Mouse (Mus musculus) urinary bladder, adult 2 months (tissue): ENCODE results near the gene Klri2. TPM values are rescaled to one million over a fixed set of nuclear protein-coding genes. Genes with fewer than 3 reads are reported as not detected.
"Not testable (repeated sequence)": the region's sequence is repeated elsewhere in the genome, so short reads cannot be mapped to it uniquely, and the experiment has no call there.

ENCODE experiments used
- DNase-seq: peaks from one replicate; pipeline ENCODE4 v3.0.0; 2022; ENCODE audit warnings: low spot score
- polyA plus RNA-seq: library from polyadenylated mRNA; depleted of rRNA; stranded (reverse); fragments of >200 nt; gene quantifications from 2 replicates; pipeline ENCODE4 v1.2.3, GENCODE M21; 2012; rRNA removed

The Klri2 gene
- 0.19 TPM in 2 replicates for polyA plus RNA-seq

- no peak for DNase-seq
Measured at GRCm38 (mm10) chr6:129740069-129740721, at the start of gene Klri2. Klri2 (minus strand) TSS chr6:129740484.

- not testable (repeated sequence) for DNase-seq
Measured at GRCm38 (mm10) chr6:129784170-129784569, 43.9 kb upstream of the Klri2 start, which contains the start of gene Gm156. Gm156 (minus strand) TSS chr6:129784270.

GRCm38 (mm10) chr6:129747654-129748032, 7.4 kb upstream of the Klri2 start:
- DNase-seq: no peak

GRCm38 (mm10) chr6:129747016-129747653, 6.9 kb upstream of the Klri2 start:
- no peak for DNase-seq

GRCm38 (mm10) chr6:129746151-129746550, 5.9 kb upstream of the Klri2 start:
- DNase-seq: no peak

- DNase-seq: no peak
Measured at GRCm38 (mm10) chr6:129736414-129736813, 3.9 kb downstream of the Klri2 start.

- no peak for DNase-seq
Measured at GRCm38 (mm10) chr6:129727237-129727636, 13.0 kb downstream of the Klri2 start.

GRCm38 (mm10) chr6:129721390-129721789, 18.9 kb downstream of the Klri2 start:
- no peak for DNase-seq

GRCm38 (mm10) chr6:129720487-129720886, 19.8 kb downstream of the Klri2 start:
- DNase-seq: no peak

- DNase-seq: no peak
Measured at GRCm38 (mm10) chr6:129717032-129717431, 23.3 kb downstream of the Klri2 start, which contains the start of gene Klri1. Klri1 (minus strand) TSS chr6:129717132.

GRCm38 (mm10) chr6:129713566-129713965, 26.7 kb downstream of the Klri2 start:
- no peak for DNase-seq

- DNase-seq: not testable (repeated sequence)
Measured at GRCm38 (mm10) chr6:129691436-129691835, 48.8 kb downstream of the Klri2 start.

GRCm38 (mm10) chr6:129680379-129680778, 59.9 kb downstream of the Klri2 start:
- DNase-seq: no peak

Other genes with a start within 250 kb of the Klri2 start
- 0.12 and 0.14 TPM in 2 replicates for gene Olr1, start 233.3 kb downstream of the Klri2 start, polyA plus RNA-seq
- not detected in 2 replicates for gene Tmem52b, start 227.9 kb downstream of the Klri2 start, polyA plus RNA-seq
- 105 and 120 TPM in 2 replicates for gene Gabarapl1, start 207.3 kb downstream of the Klri2 start, polyA plus RNA-seq
- 0.81 and 1.1 TPM in 2 replicates for gene Klre1, start 162.6 kb downstream of the Klri2 start, polyA plus RNA-seq
- gene Klrd1, start 148.7 kb downstream of the Klri2 start, polyA plus RNA-seq: 3.2 and 4.4 TPM in 2 replicates
- gene Klrk1, start 116.6 kb downstream of the Klri2 start, polyA plus RNA-seq: 3.7 and 4.9 TPM in 2 replicates
- gene Klrc3, start 97.1 kb downstream of the Klri2 start, polyA plus RNA-seq: 0.25 TPM in 1 of 2 replicates, not detected in the other
- gene Klrc2, start 79.8 kb downstream of the Klri2 start, polyA plus RNA-seq: 0.34 and 0.44 TPM in 2 replicates
- gene Klrc1, start 61.5 kb downstream of the Klri2 start, polyA plus RNA-seq: 0.50 and 0.55 TPM in 2 replicates
- 0.40 and 0.41 TPM in 2 replicates for gene Klri1, start 23.4 kb downstream of the Klri2 start, polyA plus RNA-seq
- not detected in 2 replicates for gene Gm156, start 43.8 kb upstream of the Klri2 start, polyA plus RNA-seq
- not detected in 2 replicates for gene Gm17631, start 122.2 kb upstream of the Klri2 start, polyA plus RNA-seq
- 0.04 and 0.07 TPM in 2 replicates for gene Klra17, start 136.2 kb upstream of the Klri2 start, polyA plus RNA-seq
- 0.07 TPM in 1 of 2 replicates, not detected in the other for gene Klra5, start 177.2 kb upstream of the Klri2 start, polyA plus RNA-seq